Mouse (Mus musculus): Measurements from ENCODE around the gene Gstt1. TPM values are rescaled to one million over a fixed set of nuclear protein-coding genes. Genes with fewer than 3 reads are reported as not detected.
A peak's percentile ranks its signal among the peaks of the same experiment; 100 is the strongest.
"Not testable (repeated sequence)": the region's sequence is repeated elsewhere in the genome, so short reads cannot be mapped to it uniquely, and the experiment has no call there.

Gstt1 gene
- polyA plus RNA-seq (2012; rRNA removed) (71.5 and 90.6 TPM in 2 replicates), polyA plus RNA-seq (2014; fragmentation: Nextera tagmentation; extraction: Ambion mirVana) (68.8 and 75.7 TPM in 2 replicates)

GRCm38 (mm10) chr10:75798176-75798696 is at the start of gene Gstt1:
Gstt1 (minus strand) TSS chr10:75798584.
- ATAC-seq (ENCODE audit: insufficient read depth) (peak; percentile 71), DNase-seq (ENCODE audit: low read depth in 3 of 3, low spot score in 3 of 3) (peak; percentile 47 to 55 (median 50))
- H3K9ac ChIP-seq (replicated peaks): peak within 1 kb of the TSS; percentile 52
- no peaks in the 10 kb centered on the region for H3K9me3 ChIP-seq (ENCODE audit: control insufficient read depth, low read length)
- WGBS (ENCODE audit: insufficient replicate concordance): 4% methylated on average over 18 of the region's 18 CpGs
- no peaks in the 10 kb centered on the region for H3K27me3 ChIP-seq (ENCODE audit: control insufficient read depth, insufficient read depth, low read length)
- no peaks in the 10 kb centered on the region for H3K36me3 ChIP-seq (replicated peaks; ENCODE audit: control insufficient read depth, insufficient read depth, low read depth)
- no peak within 1 kb of the TSS for H3K27ac ChIP-seq
- TF ChIP-seq EP300 (IDR thresholded peaks at IDR 0.05; ENCODE audit: low read depth) (no peak), CTCF (IDR thresholded peaks at IDR 0.05; ENCODE audit: low read depth) (no peak)
- peak within 1 kb of the TSS; percentile 53 to 69 for H3K4me3 ChIP-seq (ENCODE audit: insufficient read depth in 1 of 2, low read depth in 2 of 2, low read length in 2 of 2)
- peaks cover 4 to 17% of the 10 kb centered on the region in 2 experiments for H3K4me1 ChIP-seq (replicated peaks; ENCODE audit: control insufficient read depth in 2 of 2, insufficient read depth in 2 of 2, low read length in 1 of 2)
- peak within 1 kb of the TSS; percentile 82 for H3K4me2 ChIP-seq (ENCODE audit: low read depth)

GRCm38 (mm10) chr10:75845306-75845930 is 47.0 kb upstream of the Gstt1 start:
- no peaks in the 10 kb centered on the region for H3K27me3 ChIP-seq (ENCODE audit: control insufficient read depth, insufficient read depth, low read length)
- H3K36me3 ChIP-seq (replicated peaks; ENCODE audit: control insufficient read depth, insufficient read depth, low read depth): no peaks in the 10 kb centered on the region
- DNase-seq (ENCODE audit: low read depth in 3 of 3, low spot score in 3 of 3): peak; percentile 69 to 79 (median 77)
- no peaks in the 10 kb centered on the region for H3K9me3 ChIP-seq (ENCODE audit: control insufficient read depth, low read length)
- WGBS (ENCODE audit: insufficient replicate concordance): 30% methylated on average over 6 of the region's 6 CpGs
- peaks cover 24 to 25% of the 10 kb centered on the region in 2 experiments for H3K4me1 ChIP-seq (replicated peaks; ENCODE audit: control insufficient read depth in 2 of 2, insufficient read depth in 2 of 2, low read length in 1 of 2)
- peak overlapping the region; percentile 60 for H3K4me2 ChIP-seq (ENCODE audit: low read depth)
- peak; percentile 100 for ATAC-seq (ENCODE audit: insufficient read depth)
- TF ChIP-seq EP300 (IDR thresholded peaks at IDR 0.05; ENCODE audit: low read depth) (peak; percentile 71), CTCF (IDR thresholded peaks at IDR 0.05; ENCODE audit: low read depth) (no peak)
- no peak overlapping the region for H3K4me3 ChIP-seq (ENCODE audit: insufficient read depth in 1 of 2, low read depth in 2 of 2, low read length in 2 of 2)
- peak overlapping the region; percentile 48 for H3K9ac ChIP-seq (replicated peaks)
- H3K27ac ChIP-seq: peak overlapping the region; percentile 65

- H3K27ac ChIP-seq: peak overlapping the region; percentile 65
- peak overlapping the region; percentile 60 for H3K4me2 ChIP-seq (ENCODE audit: low read depth)
- ATAC-seq (ENCODE audit: insufficient read depth) (no peak), DNase-seq (ENCODE audit: low read depth in 3 of 3, low spot score in 3 of 3) (no peak)
- H3K9ac ChIP-seq (replicated peaks): peak overlapping the region; percentile 48
- 64% methylated on average over 1 of the region's 1 CpGs for WGBS (ENCODE audit: insufficient replicate concordance)
- no peaks in the 10 kb centered on the region for H3K9me3 ChIP-seq (ENCODE audit: control insufficient read depth, low read length)
- H3K4me3 ChIP-seq (ENCODE audit: insufficient read depth in 1 of 2, low read depth in 2 of 2, low read length in 2 of 2): no peak overlapping the region
- peaks cover 24 to 25% of the 10 kb centered on the region in 2 experiments for H3K4me1 ChIP-seq (replicated peaks; ENCODE audit: control insufficient read depth in 2 of 2, insufficient read depth in 2 of 2, low read length in 1 of 2)
- TF ChIP-seq EP300 (IDR thresholded peaks at IDR 0.05; ENCODE audit: low read depth): no peak
- no peak for TF ChIP-seq CTCF (IDR thresholded peaks at IDR 0.05; ENCODE audit: low read depth)
- no peaks in the 10 kb centered on the region for H3K36me3 ChIP-seq (replicated peaks; ENCODE audit: control insufficient read depth, insufficient read depth, low read depth)
- H3K27me3 ChIP-seq (ENCODE audit: control insufficient read depth, insufficient read depth, low read length): no peaks in the 10 kb centered on the region
These were observed 46.4 kb upstream of the Gstt1 start for GRCm38 (mm10) chr10:75844800-75845199.

GRCm38 (mm10) chr10:75843898-75844297 is 45.5 kb upstream of the Gstt1 start:
- H3K4me2 ChIP-seq (ENCODE audit: low read depth); H3K27ac ChIP-seq; H3K9me3 ChIP-seq (ENCODE audit: control insufficient read depth, low read length); ATAC-seq (ENCODE audit: insufficient read depth); H3K27me3 ChIP-seq (ENCODE audit: control insufficient read depth, insufficient read depth, low read length); H3K9ac ChIP-seq (replicated peaks); H3K36me3 ChIP-seq (replicated peaks; ENCODE audit: control insufficient read depth, insufficient read depth, low read depth); DNase-seq (ENCODE audit: low read depth in 3 of 3, low spot score in 3 of 3); H3K4me3 ChIP-seq (ENCODE audit: insufficient read depth in 1 of 2, low read depth in 2 of 2, low read length in 2 of 2): not testable (repeated sequence)
- 64% methylated on average over 6 of the region's 6 CpGs for WGBS (ENCODE audit: insufficient replicate concordance)
- peaks cover 24 to 25% of the 10 kb centered on the region in 2 experiments for H3K4me1 ChIP-seq (replicated peaks; ENCODE audit: control insufficient read depth in 2 of 2, insufficient read depth in 2 of 2, low read length in 1 of 2)

- Histone ChIP-seq H3K36me3 (replicated peaks; ENCODE audit: control insufficient read depth, insufficient read depth, low read depth) (no peaks in the 10 kb centered on the region), H3K27me3 (ENCODE audit: control insufficient read depth, insufficient read depth, low read length) (no peaks in the 10 kb centered on the region), H3K9me3 (ENCODE audit: control insufficient read depth, low read length) (no peaks in the 10 kb centered on the region), H3K4me1 (replicated peaks; ENCODE audit: control insufficient read depth in 2 of 2, insufficient read depth in 2 of 2, low read length in 1 of 2) (peaks cover 35 to 37% of the 10 kb centered on the region in 2 experiments), H3K27ac (no peak overlapping the region), H3K4me3 (ENCODE audit: insufficient read depth in 1 of 2, low read depth in 2 of 2, low read length in 2 of 2) (no peak overlapping the region), H3K4me2 (ENCODE audit: low read depth) (no peak overlapping the region), H3K9ac (replicated peaks) (no peak overlapping the region)
- WGBS (ENCODE audit: insufficient replicate concordance): 64% methylated on average over 10 of the region's 10 CpGs
- no peak for DNase-seq (ENCODE audit: low read depth in 3 of 3, low spot score in 3 of 3)
- ATAC-seq (ENCODE audit: insufficient read depth): no peak
- no peak for TF ChIP-seq CTCF (IDR thresholded peaks at IDR 0.05; ENCODE audit: low read depth)
- TF ChIP-seq EP300 (IDR thresholded peaks at IDR 0.05; ENCODE audit: low read depth): no peak
These were observed 40.7 kb upstream of the Gstt1 start for GRCm38 (mm10) chr10:75839092-75839491.

All from liver, embryonic 14.5 days (tissue).